Mouse (Mus musculus) liver, postnatal 0 days (tissue): Measurements from ENCODE around the gene Nudcd3.

Experiments
- CTCF ChIP-seq: sonication (generic); IDR thresholded peaks from 2 replicates; pipeline ENCODE4 v1.5.1; 2016; ENCODE audit warnings: antibody characterized with exemption, low read depth
- EP300 ChIP-seq: IDR thresholded peaks from 2 replicates; pipeline ENCODE4 v1.6.1; 2016; ENCODE audit warnings: antibody characterized with exemption, low read depth, mild to moderate bottlenecking

DNA sequence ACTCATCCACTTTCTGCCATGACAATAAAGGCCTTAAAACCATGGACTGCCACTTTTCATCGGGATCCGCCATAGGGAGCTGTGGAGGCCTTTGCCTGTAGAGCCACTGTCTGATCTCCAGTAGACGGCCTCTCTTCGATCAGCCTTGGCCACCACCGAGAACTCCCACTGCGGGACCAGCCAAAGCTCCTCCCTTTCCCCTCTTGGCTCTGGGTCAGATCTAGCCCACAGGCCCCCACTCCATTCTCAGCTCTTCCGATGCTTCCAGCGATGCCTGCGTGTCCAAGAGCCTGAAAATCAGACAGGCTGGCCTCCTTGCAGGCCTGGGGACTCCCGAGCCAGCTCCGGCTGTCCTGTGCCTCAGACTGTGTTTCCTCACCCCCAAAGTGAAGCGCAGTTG is 33.9 kb downstream of the Nudcd3 start:
- TF ChIP-seq CTCF (no peak), EP300 (no peak)
